ENCODE assay signal across 8 mouse cellular contexts in the genomic region with DNA sequence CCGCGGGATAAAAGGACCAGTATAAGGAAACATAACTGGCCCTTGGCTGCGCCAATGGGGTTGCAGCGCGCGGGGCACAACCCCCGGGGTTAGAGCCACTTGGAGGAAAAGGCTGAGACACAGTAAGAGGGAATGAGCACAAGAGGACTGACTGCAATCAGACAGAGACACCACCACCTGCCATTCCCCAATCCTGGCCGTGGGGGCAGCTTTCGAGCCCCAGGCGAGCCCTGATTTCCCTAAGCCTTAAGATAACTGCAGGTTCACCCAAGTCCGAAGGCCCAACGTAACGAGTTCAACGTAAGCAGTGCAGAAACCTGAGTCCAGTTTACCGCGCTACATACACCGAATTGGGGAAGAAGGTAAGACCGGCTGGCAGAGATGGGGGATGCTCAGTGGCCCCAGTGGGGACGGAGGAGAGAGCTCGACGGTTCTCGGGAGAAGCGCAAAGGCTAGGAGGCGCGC. TPM values are rescaled to one million over a fixed set of nuclear protein-coding genes. Genes with fewer than 3 reads are reported as not detected.
DNase-seq lines count a peak whose midpoint lies in the region; ATAC-seq and TF ChIP-seq lines count a peak whose summit lies in the region.

No protein-coding gene starts in this region.

- H3K4me1 ChIP-seq in heart, adult 2 months (ENCODE audit: control insufficient read depth, insufficient read depth, low read length), result no peaks in the 10 kb centered on the region
- peaks cover 61% of the 10 kb centered on the region for H3K4me1 ChIP-seq in E14TG2a.4 (replicated peaks; ENCODE audit: low read depth, low read length)
- H3K4me1 ChIP-seq in embryonic facial prominence, embryonic 14.5 days (ENCODE audit: control insufficient read depth, insufficient read depth, low read length), result peaks cover 10% of the 10 kb centered on the region; the same call in 1 of the 2 replicates
- H3K4me1 ChIP-seq in intestine, embryonic 14.5 days (replicated peaks; ENCODE audit: control insufficient read depth, insufficient read depth, low read length), result peaks cover 4% of the 10 kb centered on the region; the same call in 1 of the 2 replicates

- peaks cover 4% of the 10 kb centered on the region; the same call in 1 of the 2 replicates for H3K79me2 ChIP-seq in heart, adult 2 months (replicated peaks; ENCODE audit: control insufficient read depth, insufficient read depth, low read length)

- peak overlapping the region; percentile 78 for H3K4me2 ChIP-seq in embryonic facial prominence, embryonic 14.5 days (ENCODE audit: low read depth, low read length)
- H3K4me2 ChIP-seq in intestine, embryonic 14.5 days (ENCODE audit: low read length), result peak overlapping the region; percentile 92

- peak; percentile 51 for ATAC-seq in embryonic facial prominence, embryonic 14.5 days (ENCODE audit: low read depth)
- ATAC-seq in intestine, embryonic 14.5 days (replicated peaks; ENCODE audit: low FRiP score, low TSS enrichment, low read depth), result peak; percentile 41; the same call in 1 of the 2 replicates

- TF ChIP-seq EP300 in heart, adult 2 months (IDR thresholded peaks at IDR 0.05; ENCODE audit: insufficient read depth, low read depth, low read length), result no peak

- H3K36me3 ChIP-seq in heart, adult 2 months (ENCODE audit: control insufficient read depth, insufficient read depth, low read length), result no peaks in the 10 kb centered on the region; the same call in 1 of the 2 replicates
- peaks cover 34% of the 10 kb centered on the region for H3K36me3 ChIP-seq in E14TG2a.4 (ENCODE audit: insufficient read depth, low read length)
- peaks cover 7% of the 10 kb centered on the region for H3K36me3 ChIP-seq in embryonic facial prominence, embryonic 14.5 days (ENCODE audit: control insufficient read depth, insufficient read depth, low read length)
- peaks cover 3% of the 10 kb centered on the region; the same call in 1 of the 2 replicates for H3K36me3 ChIP-seq in intestine, embryonic 14.5 days (ENCODE audit: control insufficient read depth, insufficient read depth, low read length)

- peak overlapping the region; percentile 94 for H3K27ac ChIP-seq in heart, adult 2 months
- peak overlapping the region; percentile 97 for H3K27ac ChIP-seq in embryonic facial prominence, embryonic 14.5 days (replicated peaks; ENCODE audit: low read depth, low read length)
- H3K27ac ChIP-seq in intestine, embryonic 14.5 days (ENCODE audit: low read depth), result peak overlapping the region; percentile 98

- DNase-seq in heart, adult 2 months, result no peak
- no peak for DNase-seq in heart, adult 18-20 months
- DNase-seq in embryonic facial prominence, embryonic 14.5 days (ENCODE audit: low spot score), result peak; percentile 12
- DNase-seq in intestine, embryonic 14.5 days (ENCODE audit: low spot score), result no peak
- DNase-seq in lung, postnatal 10 days, result peak; percentile 29
- no peak for DNase-seq in natural killer cell, adult 2 months (ENCODE audit: low spot score in 2 of 2)
- no peak for DNase-seq in cerebellum, adult 9-11 months

- peak overlapping the region; percentile 73 for H3K9ac ChIP-seq in heart, adult 2 months (ENCODE audit: low read depth, low read length)
- H3K9ac ChIP-seq in embryonic facial prominence, embryonic 14.5 days (ENCODE audit: low read depth, low read length), result peak overlapping the region; percentile 77
- H3K9ac ChIP-seq in intestine, embryonic 14.5 days (ENCODE audit: low read length), result peak overlapping the region; percentile 65

- H3K27me3 ChIP-seq in heart, adult 2 months (ENCODE audit: control insufficient read depth, insufficient read depth, low read length), result no peaks in the 10 kb centered on the region
- no peaks in the 10 kb centered on the region for H3K27me3 ChIP-seq in E14TG2a.4 (ENCODE audit: insufficient read depth, low read length)
- no peaks in the 10 kb centered on the region for H3K27me3 ChIP-seq in embryonic facial prominence, embryonic 14.5 days (replicated peaks; ENCODE audit: control insufficient read depth, insufficient read depth, low read length)
- no peaks in the 10 kb centered on the region for H3K27me3 ChIP-seq in intestine, embryonic 14.5 days (replicated peaks; ENCODE audit: control insufficient read depth, insufficient read depth, low read length)

- under 1% methylated on average over 25 of the region's 25 CpGs for WGBS in heart, adult 2 months
- WGBS in embryonic facial prominence, embryonic 14.5 days, result under 1% methylated on average over 22 of the region's 25 CpGs
- WGBS in intestine, embryonic 14.5 days, result under 1% methylated on average over 25 of the region's 25 CpGs

- no peaks in the 10 kb centered on the region for H3K9me3 ChIP-seq in E14TG2a.4 (ENCODE audit: low read length)
- no peaks in the 10 kb centered on the region for H3K9me3 ChIP-seq in embryonic facial prominence, embryonic 14.5 days (ENCODE audit: control insufficient read depth, low read length)
- H3K9me3 ChIP-seq in intestine, embryonic 14.5 days (ENCODE audit: control insufficient read depth, low read length), result no peaks in the 10 kb centered on the region

- TF ChIP-seq CTCF in heart, adult 2 months (IDR thresholded peaks at IDR 0.05), result no peak
- no peak for TF ChIP-seq CTCF in E14TG2a.4 (conservative IDR thresholded peaks at IDR 0.05; ENCODE audit: low read length)

- no peak for TF ChIP-seq POLR2A in heart, adult 2 months (IDR thresholded peaks at IDR 0.05; ENCODE audit: insufficient read depth, low read depth, low read length)

- peak overlapping the region; percentile 79 for H3K4me3 ChIP-seq in heart, adult 2 months
- peak overlapping the region; percentile 100 for H3K4me3 ChIP-seq in E14TG2a.4 (replicated peaks; ENCODE audit: low read length)
- peak overlapping the region; percentile 83 for H3K4me3 ChIP-seq in embryonic facial prominence, embryonic 14.5 days (ENCODE audit: low read depth, low read length)
- peak overlapping the region; percentile 100 for H3K4me3 ChIP-seq in intestine, embryonic 14.5 days (ENCODE audit: low read depth, low read length)

- intact Hi-C loops in heart, adult 2 months (cut with DNase I), result loop anchor here (2.0 to 5.0 kb wide), 2 partner anchors 25 to 127 kb away; a partner anchor contains a TSS

RNA-seq across cellular contexts. Expression of a gene that starts 0.4 kb away (rescaled TPM):
- under 1 TPM; 0.55 to 0.81 TPM for total RNA-seq in heart, adult 2 months (2021)
- 2.4 and 2.5 TPM in 2 replicates for polyA plus RNA-seq in heart, adult 2 months (2012; rRNA removed)
- 1 to 10 TPM in 1 of 2 experiments, under 1 TPM in 1; 0.10 to 1.8 TPM for total RNA-seq in heart, adult 18-20 months (2021)
- polyA plus RNA-seq in embryonic facial prominence, embryonic 14.5 days (2014; fragmentation: Nextera tagmentation; extraction: Ambion mirVana), result 0.54 and 0.68 TPM in 2 replicates
- 1.3 TPM in 2 replicates for polyA plus RNA-seq in intestine, embryonic 14.5 days (2014; fragmentation: Nextera tagmentation; extraction: Ambion mirVana)

RNA-seq across cellular contexts. Expression of a gene that starts 0.6 kb away (rescaled TPM):
- 10 to 100 TPM; 27.4 to 32.3 TPM for total RNA-seq in heart, adult 2 months (2021)
- polyA plus RNA-seq in heart, adult 2 months (2012; rRNA removed), result 34.8 and 56.2 TPM in 2 replicates
- total RNA-seq in heart, adult 18-20 months (2021), result 10 to 100 TPM; 19.7 to 28.5 TPM
- polyA plus RNA-seq in embryonic facial prominence, embryonic 14.5 days (2014; fragmentation: Nextera tagmentation; extraction: Ambion mirVana), result 47.5 and 59.9 TPM in 2 replicates
- 70.3 and 74.9 TPM in 2 replicates for polyA plus RNA-seq in intestine, embryonic 14.5 days (2014; fragmentation: Nextera tagmentation; extraction: Ambion mirVana)

RNA-seq across cellular contexts. Expression of a gene that starts 13.7 kb away (rescaled TPM):
- 10 to 100 TPM; 58.1 to 63.2 TPM for total RNA-seq in heart, adult 2 months (2021)
- polyA plus RNA-seq in heart, adult 2 months (2012; rRNA removed), result 66.8 and 85.1 TPM in 2 replicates
- total RNA-seq in heart, adult 18-20 months (2021), result 10 to 100 TPM; 58.4 to 64.5 TPM
- polyA plus RNA-seq in embryonic facial prominence, embryonic 14.5 days (2014; fragmentation: Nextera tagmentation; extraction: Ambion mirVana), result 124 and 141 TPM in 2 replicates
- 127 and 134 TPM in 2 replicates for polyA plus RNA-seq in intestine, embryonic 14.5 days (2014; fragmentation: Nextera tagmentation; extraction: Ambion mirVana)

RNA-seq across cellular contexts. Expression of a gene that starts 13.9 kb away (rescaled TPM):
- total RNA-seq in heart, adult 2 months (2021), result 10 to 100 TPM; 48.0 to 50.8 TPM
- polyA plus RNA-seq in heart, adult 2 months (2012; rRNA removed), result 61.3 and 88.9 TPM in 2 replicates
- 10 to 100 TPM; 41.1 to 58.1 TPM for total RNA-seq in heart, adult 18-20 months (2021)
- 55.5 and 58.0 TPM in 2 replicates for polyA plus RNA-seq in embryonic facial prominence, embryonic 14.5 days (2014; fragmentation: Nextera tagmentation; extraction: Ambion mirVana)
- polyA plus RNA-seq in intestine, embryonic 14.5 days (2014; fragmentation: Nextera tagmentation; extraction: Ambion mirVana), result 63.6 and 65.0 TPM in 2 replicates

RNA-seq across cellular contexts. Expression of a gene that starts 22.8 kb away (rescaled TPM):
- 1 to 10 TPM; 6.6 to 8.1 TPM for total RNA-seq in heart, adult 2 months (2021)
- polyA plus RNA-seq in heart, adult 2 months (2012; rRNA removed), result 12.7 and 14.2 TPM in 2 replicates
- total RNA-seq in heart, adult 18-20 months (2021), result 1 to 10 TPM; 7.6 to 8.5 TPM
- polyA plus RNA-seq in embryonic facial prominence, embryonic 14.5 days (2014; fragmentation: Nextera tagmentation; extraction: Ambion mirVana), result 5.4 and 5.8 TPM in 2 replicates
- polyA plus RNA-seq in intestine, embryonic 14.5 days (2014; fragmentation: Nextera tagmentation; extraction: Ambion mirVana), result 5.1 and 5.2 TPM in 2 replicates

Comparison
In these comparisons a context has a peak if more than half of its experiments do, and no peak if none do; other contexts are left out.
1. DNase-seq: peak in embryonic facial prominence, embryonic 14.5 days (single experiment) and lung, postnatal 10 days (single experiment); none in heart, adult 2 months (0 of 2), heart, adult 18-20 months (0 of 2), intestine, embryonic 14.5 days (single experiment), natural killer cell, adult 2 months (0 of 2) and cerebellum, adult 9-11 months (single experiment).
2. Peak in every context shown above with its lines, with median percentiles within 50 percentile points of each other: H3K27ac ChIP-seq, H3K4me3 ChIP-seq and H3K9ac ChIP-seq.